Mouse (Mus musculus): ENCODE measurements around the gene Acvr2b.

GRCm38 (mm10) chr9:119394808-119395207 lies 7.1 kb upstream of the Acvr2b start:
- no peak for TF ChIP-seq CTCF (IDR thresholded peaks at IDR 0.05; ENCODE audit: low read depth)
- TF ChIP-seq EP300 (IDR thresholded peaks at IDR 0.05; ENCODE audit: low read depth) = no peak

Measured in heart, postnatal 0 days (tissue).